Mouse (Mus musculus) cerebellum, adult 2 months (tissue): ENCODE results near the gene Prkd3.

Source experiments
- CTCF ChIP-seq: fragments of 200-500 bp; IDR thresholded peaks from 2 replicates; pipeline ENCODE4 v1.5.1; 2011; ENCODE audit warnings: low read depth, mild to moderate bottlenecking, control low read depth, low read length, moderate library complexity, borderline replicate concordance; ENCODE audit not compliant: insufficient read depth
- POLR2A ChIP-seq: fragments of 200-500 bp; IDR thresholded peaks from 2 replicates; pipeline ENCODE4 v1.6.1; 2011; ENCODE audit warnings: low read length, control low read depth, borderline replicate concordance; ENCODE audit not compliant: insufficient read depth

- TF ChIP-seq CTCF (no peak), POLR2A (no peak)
Measured at GRCm38 (mm10) chr17:78993670-78994069, 26.9 kb downstream of the Prkd3 start.
